Mouse (Mus musculus) adrenal gland, adult 10 weeks (tissue): Measurements from ENCODE around the gene Zfp628. TPM values are rescaled to one million over a fixed set of nuclear protein-coding genes. Genes with fewer than 3 reads are reported as not detected.

ENCODE experiments used
- polyA plus RNA-seq: library from polyadenylated mRNA; stranded (reverse); fragments of 350-450 nt; fragmentation: Illumina TruSeq; extraction: RNeasy Lipid Tissue Mini Kit (QIAGEN cat#74804); gene quantifications from one replicate; pipeline ENCODE4 v1.2.3, GENCODE M21; 2014; ENCODE audit warnings: low read depth, low replicate concordance

Zfp628 gene
- not detected for polyA plus RNA-seq

DNA sequence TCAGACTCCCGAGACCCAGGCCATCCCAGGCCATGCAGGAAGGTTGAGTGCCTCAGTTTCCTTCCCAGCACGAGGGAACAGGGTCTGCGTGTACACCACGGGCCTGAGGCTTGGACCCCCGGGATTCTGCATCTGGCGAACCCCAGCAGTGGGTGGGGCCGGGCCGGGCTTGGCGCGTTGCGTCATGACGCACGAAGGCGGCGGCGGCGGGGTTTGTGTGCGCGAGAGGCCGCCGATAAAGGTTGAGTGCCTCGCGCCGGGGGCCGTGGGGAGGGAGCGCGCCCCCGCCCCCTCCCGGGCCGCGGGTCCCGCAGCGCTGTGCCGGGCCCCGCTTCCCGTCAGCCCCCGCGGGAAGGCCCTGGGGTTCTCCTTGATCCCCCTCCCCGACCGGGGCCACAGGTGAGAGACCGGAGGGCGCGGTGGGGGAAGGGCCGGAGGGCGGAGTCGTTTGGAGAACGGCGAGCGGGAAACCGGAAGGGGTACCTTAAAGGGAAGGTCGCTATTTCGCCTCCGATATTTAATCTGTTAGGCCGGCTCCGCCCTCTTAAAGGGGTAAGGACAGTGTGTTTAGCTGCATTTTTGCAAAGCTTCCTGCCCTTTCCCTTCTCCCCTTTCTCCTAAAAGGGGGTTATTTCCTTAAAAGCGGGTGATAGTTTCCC lies at the start of gene Zfp628:
Gene Zfp628 (plus strand): TSS at position 211 of the 659 bp plus-strand sequence.

DNA sequence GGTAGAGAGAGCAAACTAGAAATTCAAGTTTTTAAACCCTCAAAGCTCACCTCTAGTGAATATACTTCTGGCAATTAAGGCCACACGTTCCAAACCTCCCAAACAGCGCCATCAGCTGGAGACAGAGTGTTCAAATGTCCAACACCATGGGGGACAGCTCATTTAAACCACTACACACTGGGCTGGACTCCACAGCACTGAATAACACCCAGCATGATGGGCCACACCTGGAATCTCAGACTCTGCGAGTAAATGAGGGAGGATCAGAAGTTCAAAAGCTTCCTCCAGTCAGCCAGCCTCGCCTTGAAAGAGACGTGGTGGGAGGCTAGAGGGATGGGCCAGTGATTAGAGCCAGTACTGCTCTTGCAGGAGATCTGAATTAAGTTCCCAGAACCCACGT lies 44.9 kb upstream of the Zfp628 start, which contains the start of gene Isoc2b:
Gene Isoc2b (minus strand): TSS at position 126 of the 400 bp plus-strand sequence.

DNA sequence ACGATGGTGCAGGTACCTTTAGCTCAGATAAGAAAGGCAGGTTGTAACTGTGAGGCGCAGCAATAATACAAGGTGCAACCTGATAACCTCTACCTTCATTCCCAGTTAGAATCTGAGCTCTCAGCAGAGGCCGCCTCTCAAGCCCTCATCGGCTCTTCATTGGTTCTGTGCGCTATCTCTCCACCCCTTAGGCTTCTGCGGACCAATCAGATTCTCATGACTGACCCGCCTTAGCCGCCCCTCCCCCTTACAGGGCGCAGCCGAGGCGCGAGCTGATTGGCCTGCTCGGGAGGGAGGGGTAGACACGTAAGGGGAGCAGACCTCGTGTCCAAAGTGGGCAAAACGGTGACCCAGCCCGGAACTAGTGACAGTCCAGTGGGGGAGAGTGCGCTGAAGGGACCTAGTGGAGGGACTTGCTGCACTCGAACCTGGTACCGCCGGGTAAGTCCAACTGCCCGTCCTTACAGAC lies 38.2 kb upstream of the Zfp628 start, which contains the start of gene Isoc2a:
Gene Isoc2a (plus strand): TSS at position 401 of the 469 bp plus-strand sequence.

DNA sequence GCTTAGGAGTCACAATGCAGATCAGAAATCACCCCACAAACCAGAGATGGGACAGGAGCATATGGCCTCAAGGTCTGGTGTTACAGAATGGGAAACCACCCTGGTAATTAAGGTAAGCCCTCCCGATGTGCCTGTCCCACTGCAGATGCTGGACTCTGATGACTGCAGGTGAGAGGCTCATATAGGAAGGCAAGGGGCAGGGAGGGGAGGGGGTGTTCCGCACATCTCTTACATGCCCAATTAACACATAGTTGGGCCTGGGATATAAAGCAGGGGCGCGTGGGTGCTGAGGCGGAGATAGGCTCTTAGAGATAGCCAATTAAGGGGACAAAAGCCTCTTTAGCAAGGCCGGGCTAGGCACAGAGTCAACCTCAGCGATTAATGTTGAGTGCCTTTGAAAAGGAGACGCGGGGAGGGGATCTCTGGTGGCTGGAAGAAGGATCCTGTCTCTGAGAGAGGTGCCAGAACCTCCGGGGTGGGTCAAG lies 8.5 kb upstream of the Zfp628 start, which contains the start of gene Gm36210:
Gene Gm36210 (minus strand): TSS at position 51 of the 485 bp plus-strand sequence.

DNA sequence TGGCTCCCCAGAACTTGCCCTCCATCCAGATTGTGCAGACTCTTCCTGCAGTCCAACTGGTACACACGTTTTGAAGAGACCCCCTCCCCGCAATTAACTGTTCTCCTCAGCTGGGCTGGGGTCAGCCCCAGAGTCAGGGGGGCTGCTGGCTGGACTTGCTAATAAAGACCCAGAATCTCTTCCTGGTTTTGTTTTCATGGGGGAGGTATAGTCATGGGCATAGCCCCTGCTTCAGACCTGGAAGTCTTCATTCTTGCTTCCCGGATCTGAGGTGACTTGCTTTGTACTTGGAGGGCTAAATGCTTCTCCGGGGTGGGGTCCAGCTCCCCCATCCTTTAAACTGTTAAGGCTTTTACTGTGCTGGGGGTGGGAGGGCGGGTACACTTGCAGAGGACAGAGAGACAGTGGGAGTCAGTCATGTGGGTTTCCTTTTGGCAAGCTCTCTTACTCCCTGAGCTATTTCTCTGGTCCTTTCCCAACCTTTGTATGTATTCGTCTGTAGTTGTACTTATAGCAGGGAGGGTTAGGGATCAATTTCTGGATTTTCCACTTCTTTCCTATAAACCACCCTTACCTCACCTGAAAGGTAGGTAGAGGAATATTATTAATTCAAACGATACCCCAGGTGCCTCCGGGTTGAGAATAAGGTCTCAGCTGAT lies 6.9 kb downstream of the Zfp628 start, which contains the start of gene Nat14:
Gene Nat14 (plus strand): TSS at position 205 of the 659 bp plus-strand sequence.

DNA sequence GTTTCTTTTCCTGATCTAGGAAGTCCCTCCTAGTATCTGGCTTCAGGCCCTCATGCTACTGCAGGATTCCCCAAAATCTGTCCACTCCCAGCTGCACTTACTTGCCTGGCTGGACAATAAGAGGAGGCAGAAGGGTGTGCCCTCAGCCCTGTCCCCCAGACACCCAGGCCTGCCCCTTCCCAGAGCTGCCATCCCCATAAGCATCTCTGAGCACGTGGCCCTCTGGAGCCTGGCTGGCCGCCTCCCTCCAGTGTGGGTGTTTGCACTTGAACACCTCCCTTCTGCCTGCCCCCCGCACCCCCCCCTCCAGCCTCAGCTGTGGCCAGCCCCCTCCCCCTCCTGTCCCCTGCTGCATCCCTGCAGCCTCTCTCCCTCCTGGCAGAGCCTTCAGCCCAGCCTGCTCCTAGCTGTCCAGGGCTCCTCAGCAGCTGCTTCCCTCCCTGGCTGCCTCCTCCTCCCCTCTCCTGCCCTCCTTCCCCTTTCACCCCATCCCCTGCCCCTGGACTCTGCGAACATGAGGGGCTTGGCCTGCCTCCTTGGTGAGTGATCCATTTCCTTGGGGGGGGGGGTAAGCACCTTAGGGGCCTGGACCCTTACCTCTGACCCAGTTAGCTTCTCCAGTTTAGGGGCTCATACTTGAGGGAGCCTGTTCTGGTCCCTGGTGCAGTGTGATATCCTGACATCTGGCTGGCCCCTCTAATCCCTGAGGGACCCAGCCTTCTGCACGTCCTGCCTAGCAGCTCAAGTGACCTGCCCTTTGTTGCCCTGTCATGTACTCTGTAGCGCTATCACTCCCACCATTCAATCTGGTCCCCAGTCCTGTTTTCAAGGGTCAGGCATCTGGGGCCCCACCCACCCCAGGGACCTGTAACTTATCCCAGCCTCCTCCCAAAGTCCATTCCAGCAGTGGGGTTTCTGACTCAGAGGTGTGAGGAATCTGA lies 10.7 kb downstream of the Zfp628 start, which contains the start of gene Ssc5d:
Gene Ssc5d (plus strand): TSS at position 345 of the 941 bp plus-strand sequence.

DNA sequence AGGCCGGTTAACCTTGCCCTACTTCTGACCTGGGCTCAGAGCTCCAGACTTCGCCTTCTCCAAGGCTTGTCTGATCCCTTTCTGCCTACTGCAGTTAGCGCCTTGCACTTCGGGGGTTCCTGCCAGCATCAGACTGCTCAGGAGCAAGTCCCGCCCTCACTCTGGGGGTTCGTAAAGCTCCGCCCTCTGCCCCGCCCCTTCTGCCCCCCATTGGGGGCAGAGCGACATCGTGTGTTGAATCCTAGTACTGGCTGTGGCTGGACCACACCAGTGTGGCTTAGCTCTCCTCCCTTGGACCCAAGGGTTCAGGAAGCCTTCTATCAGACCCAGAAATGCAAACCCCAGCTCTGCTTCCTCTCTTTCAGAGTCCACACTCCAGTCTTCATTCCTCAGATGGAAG lies 49.3 kb downstream of the Zfp628 start, which contains the start of gene Sbk2:
Gene Sbk2 (minus strand): TSS at position 135 of the 400 bp plus-strand sequence.

DNA sequence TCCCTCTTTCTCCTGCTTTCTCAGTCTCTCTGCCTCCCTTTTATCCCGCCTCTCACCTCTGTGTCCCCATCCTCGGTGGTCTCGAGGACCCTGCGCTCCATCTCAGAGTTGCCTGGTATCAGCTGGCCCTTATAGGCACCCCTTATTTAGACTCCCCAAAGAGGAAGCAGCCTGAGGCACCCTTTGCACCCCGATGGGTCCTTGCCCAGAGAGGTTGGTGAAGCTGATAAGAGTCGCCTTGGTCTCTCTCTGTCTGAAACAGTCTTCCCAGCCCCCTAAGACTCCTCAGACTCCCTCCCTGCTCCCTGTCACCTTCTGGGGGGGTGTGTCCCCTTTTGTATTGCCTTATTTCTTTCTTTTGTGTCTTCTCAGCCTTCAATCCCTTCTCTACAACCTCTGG lies 56.1 kb downstream of the Zfp628 start, which contains the start of gene Sbk3:
Gene Sbk3 (minus strand): TSS at position 101 of the 400 bp plus-strand sequence.

Other genes starting within 250 kb of the Zfp628 start
- gene Hspbp1, start 230.1 kb upstream of the Zfp628 start, polyA plus RNA-seq = not detected
- 0.35 TPM for gene Brsk1, start 224.6 kb upstream of the Zfp628 start, polyA plus RNA-seq
- not detected for gene Tmem150b, start 190.0 kb upstream of the Zfp628 start, polyA plus RNA-seq
- 1.4 TPM for gene Kmt5c, start 175.1 kb upstream of the Zfp628 start, polyA plus RNA-seq
- gene Cox6b2, start 162.1 kb upstream of the Zfp628 start, polyA plus RNA-seq = not detected
- not detected for gene Fam71e2, start 143.9 kb upstream of the Zfp628 start, polyA plus RNA-seq
- not detected for gene Il11, start 132.4 kb upstream of the Zfp628 start, polyA plus RNA-seq
- gene Tmem190, start 132.3 kb upstream of the Zfp628 start, polyA plus RNA-seq = not detected
- gene Tmem238, start 125.6 kb upstream of the Zfp628 start, polyA plus RNA-seq = 0.76 TPM
- 12.7 TPM for gene Rpl28, start 122.3 kb upstream of the Zfp628 start, polyA plus RNA-seq
- gene Ube2s, start 102.6 kb upstream of the Zfp628 start, polyA plus RNA-seq = 4.3 TPM
- gene Shisa7, start 70.5 kb upstream of the Zfp628 start, polyA plus RNA-seq = 1.0 TPM
- gene Isoc2b, start 45.0 kb upstream of the Zfp628 start, polyA plus RNA-seq = 3.3 TPM
- gene Isoc2a, start 38.1 kb upstream of the Zfp628 start, polyA plus RNA-seq = 2.7 TPM
- not detected for gene Gm36210, start 8.7 kb upstream of the Zfp628 start, polyA plus RNA-seq
- gene Nat14, start 6.8 kb downstream of the Zfp628 start, polyA plus RNA-seq = 1.2 TPM
- not detected for gene Ssc5d, start 10.6 kb downstream of the Zfp628 start, polyA plus RNA-seq
- not detected for gene Sbk2, start 49.2 kb downstream of the Zfp628 start, polyA plus RNA-seq
- gene Sbk3, start 56.0 kb downstream of the Zfp628 start, polyA plus RNA-seq = not detected
- gene Zfp579, start 80.9 kb downstream of the Zfp628 start, polyA plus RNA-seq = 7.5 TPM
- not detected for gene Zfp524, start 99.2 kb downstream of the Zfp628 start, polyA plus RNA-seq
- 12.4 TPM for gene Fiz1, start 99.5 kb downstream of the Zfp628 start, polyA plus RNA-seq
- gene Gm44973, start 100.3 kb downstream of the Zfp628 start, polyA plus RNA-seq = not detected
- gene Zfp865, start 105.2 kb downstream of the Zfp628 start, polyA plus RNA-seq = 4.8 TPM
- not detected for gene Ccdc106, start 105.3 kb downstream of the Zfp628 start, polyA plus RNA-seq
- 4.7 TPM for gene 4632433K11Rik, start 118.9 kb downstream of the Zfp628 start, polyA plus RNA-seq
- gene Zfp784, start 123.2 kb downstream of the Zfp628 start, polyA plus RNA-seq = 3.0 TPM
- gene Zfp580, start 136.3 kb downstream of the Zfp628 start, polyA plus RNA-seq = 0.58 TPM
- gene U2af2, start 146.9 kb downstream of the Zfp628 start, polyA plus RNA-seq = 12.6 TPM
- 2.2 TPM for gene Epn1, start 165.0 kb downstream of the Zfp628 start, polyA plus RNA-seq
- not detected for gene Rfpl4, start 201.7 kb downstream of the Zfp628 start, polyA plus RNA-seq
- 1.5 TPM for gene Rasl2-9, start 210.7 kb downstream of the Zfp628 start, polyA plus RNA-seq
- not detected for gene Vmn1r55, start 234.5 kb downstream of the Zfp628 start, polyA plus RNA-seq